10 mouse cellular contexts compared by ENCODE assay signal in genomic region chr16:64166676-64167407, GRCm38 (mm10).
A peak's percentile ranks its signal among the peaks of the same experiment; 100 is the strongest.
DNase-seq lines count a peak whose midpoint lies in the region; ATAC-seq and TF ChIP-seq lines count a peak whose summit lies in the region.
"Had no signal": no experiment of that assay in that cellular context is flagged by ENCODE, and none has a peak within 500 bp of the region (broad histone marks: within the 10 kb centered on the region; RNA-seq: fewer than 3 reads in every experiment).

No protein-coding gene starts in this region.

- DNase-seq in embryonic facial prominence, embryonic 14.5 days (ENCODE audit: low spot score): peak; percentile 34
- DNase-seq in embryonic facial prominence, embryonic 10.5 days (ENCODE audit: low spot score): no peak
- peak; percentile 3 to 7 for DNase-seq in left cerebral cortex, postnatal 14 days (ENCODE audit: low spot score in 2 of 2)
- no peak for DNase-seq in left cerebral cortex, adult 9 months (ENCODE audit: low spot score in 2 of 2)
- DNase-seq in stomach, postnatal 0 days (ENCODE audit: low spot score): no peak
- DNase-seq in spleen, postnatal 10 days (ENCODE audit: low spot score in 2 of 2): no peak
- no peak for DNase-seq in gastrocnemius, adult 2 months
- DNase-seq: B cell, adult 2 months had no signal

- H3K27me3 ChIP-seq in embryonic facial prominence, embryonic 14.5 days (replicated peaks; ENCODE audit: control insufficient read depth, insufficient read depth, low read length): no peaks in the 10 kb centered on the region
- no peaks in the 10 kb centered on the region for H3K27me3 ChIP-seq in embryonic facial prominence, embryonic 10.5 days (replicated peaks; ENCODE audit: low read depth, poor library complexity, severe bottlenecking)
- no peaks in the 10 kb centered on the region for H3K27me3 ChIP-seq in stomach, embryonic 14.5 days (ENCODE audit: control insufficient read depth, insufficient read depth, low read length)
- H3K27me3 ChIP-seq in stomach, postnatal 0 days (ENCODE audit: control insufficient read depth, insufficient read depth, low read length): no peaks in the 10 kb centered on the region
- H3K27me3 ChIP-seq: liver, embryonic 12.5 days had no signal

- H3K36me3 ChIP-seq in embryonic facial prominence, embryonic 14.5 days (ENCODE audit: control insufficient read depth, insufficient read depth, low read length): no peaks in the 10 kb centered on the region
- no peaks in the 10 kb centered on the region for H3K36me3 ChIP-seq in embryonic facial prominence, embryonic 10.5 days (replicated peaks)
- H3K36me3 ChIP-seq in stomach, embryonic 14.5 days (ENCODE audit: control insufficient read depth, insufficient read depth, low read length): no peaks in the 10 kb centered on the region
- no peaks in the 10 kb centered on the region for H3K36me3 ChIP-seq in stomach, postnatal 0 days (ENCODE audit: control insufficient read depth, insufficient read depth, low read length)
- H3K36me3 ChIP-seq: liver, embryonic 12.5 days had no signal

- no peaks in the 10 kb centered on the region for H3K9me3 ChIP-seq in embryonic facial prominence, embryonic 14.5 days (ENCODE audit: control insufficient read depth, low read length)
- no peaks in the 10 kb centered on the region for H3K9me3 ChIP-seq in embryonic facial prominence, embryonic 10.5 days
- H3K9me3 ChIP-seq in stomach, embryonic 14.5 days (ENCODE audit: control insufficient read depth, low read depth, low read length): no peaks in the 10 kb centered on the region
- no peaks in the 10 kb centered on the region for H3K9me3 ChIP-seq in stomach, postnatal 0 days (ENCODE audit: control insufficient read depth, low read length)
- H3K9me3 ChIP-seq: liver, embryonic 12.5 days had no signal

- WGBS in embryonic facial prominence, embryonic 14.5 days: 42% methylated on average over 8 of the region's 8 CpGs
- WGBS in embryonic facial prominence, embryonic 10.5 days: 42% methylated on average over 8 of the region's 8 CpGs
- WGBS in stomach, embryonic 14.5 days: 42% methylated on average over 8 of the region's 8 CpGs
- WGBS in stomach, postnatal 0 days: 29% methylated on average over 8 of the region's 8 CpGs

- no peak overlapping the region for H3K9ac ChIP-seq in embryonic facial prominence, embryonic 14.5 days (ENCODE audit: low read depth, low read length)
- H3K9ac ChIP-seq in stomach, embryonic 14.5 days (replicated peaks; ENCODE audit: low read depth, low read length): no peak overlapping the region
- no peak overlapping the region for H3K9ac ChIP-seq in stomach, postnatal 0 days (ENCODE audit: low read length)
- H3K9ac ChIP-seq: liver, embryonic 12.5 days had no signal

- H3K4me2 ChIP-seq in embryonic facial prominence, embryonic 14.5 days (ENCODE audit: low read depth, low read length): no peak overlapping the region
- H3K4me2 ChIP-seq in stomach, embryonic 14.5 days (replicated peaks; ENCODE audit: low read depth, low read length): no peak overlapping the region
- no peak overlapping the region for H3K4me2 ChIP-seq in stomach, postnatal 0 days (replicated peaks; ENCODE audit: low read depth)
- H3K4me2 ChIP-seq: liver, embryonic 12.5 days had no signal

- no peak for ATAC-seq in embryonic facial prominence, embryonic 14.5 days (ENCODE audit: low read depth)
- peak; percentile 53; the same call in 1 of the 2 replicates for ATAC-seq in stomach, embryonic 14.5 days (ENCODE audit: insufficient number of reproducible peaks, insufficient read depth, low FRiP score, low read depth)
- no peak for ATAC-seq in stomach, postnatal 0 days (ENCODE audit: low FRiP score, low TSS enrichment)
- ATAC-seq: liver, embryonic 12.5 days had no signal

- TF ChIP-seq CTCF in stomach, postnatal 0 days (IDR thresholded peaks at IDR 0.05; ENCODE audit: low read depth): no peak
- no peak for TF ChIP-seq CTCF in gastrocnemius, adult 2 months (IDR thresholded peaks at IDR 0.05)

- intact Hi-C loops in left cerebral cortex, postnatal 14 days (cut with DNase I): no loop called here
- intact Hi-C loops in gastrocnemius, adult 2 months (cut with DNase I): no loop called here

- H3K27ac ChIP-seq in embryonic facial prominence, embryonic 14.5 days (replicated peaks; ENCODE audit: low read depth, low read length): no peak overlapping the region
- no peak overlapping the region for H3K27ac ChIP-seq in embryonic facial prominence, embryonic 10.5 days (replicated peaks)
- H3K27ac ChIP-seq in stomach, embryonic 14.5 days (ENCODE audit: low read length): peak overlapping the region; percentile 63
- H3K27ac ChIP-seq in stomach, postnatal 0 days (replicated peaks): no peak overlapping the region
- H3K27ac ChIP-seq in gastrocnemius, adult 2 months: no peak overlapping the region
- H3K27ac ChIP-seq: liver, embryonic 12.5 days had no signal

- H3K4me1 ChIP-seq in embryonic facial prominence, embryonic 14.5 days (ENCODE audit: control insufficient read depth, insufficient read depth, low read length): no peaks in the 10 kb centered on the region
- H3K4me1 ChIP-seq in embryonic facial prominence, embryonic 10.5 days: peaks cover 7% of the 10 kb centered on the region; the same call in 1 of the 2 replicates
- no peaks in the 10 kb centered on the region; the same call in 1 of the 2 replicates for H3K4me1 ChIP-seq in stomach, embryonic 14.5 days (ENCODE audit: control insufficient read depth, insufficient read depth, low read length)
- no peaks in the 10 kb centered on the region for H3K4me1 ChIP-seq in stomach, postnatal 0 days (replicated peaks; ENCODE audit: control insufficient read depth, insufficient read depth)
- H3K4me1 ChIP-seq: liver, embryonic 12.5 days had no signal

- H3K4me3 ChIP-seq in embryonic facial prominence, embryonic 14.5 days (ENCODE audit: low read depth, low read length): no peak overlapping the region
- H3K4me3 ChIP-seq in embryonic facial prominence, embryonic 10.5 days: no peak overlapping the region
- no peak overlapping the region for H3K4me3 ChIP-seq in stomach, embryonic 14.5 days (ENCODE audit: low read depth, low read length)
- H3K4me3 ChIP-seq in stomach, postnatal 0 days (ENCODE audit: low read depth, low read length): no peak overlapping the region
- no peak overlapping the region for H3K4me3 ChIP-seq in gastrocnemius, adult 2 months
- H3K4me3 ChIP-seq: liver, embryonic 12.5 days had no signal

- TF ChIP-seq EP300 in stomach, postnatal 0 days (optimal IDR thresholded peaks at IDR 0.05): no peak

Comparison
In these comparisons a context has a peak if more than half of its experiments do, and no peak if none do; other contexts are left out.
1. DNase-seq: peak in embryonic facial prominence, embryonic 14.5 days (single experiment) and left cerebral cortex, postnatal 14 days (2 of 2); none in embryonic facial prominence, embryonic 10.5 days (single experiment), left cerebral cortex, adult 9 months (0 of 2), stomach, postnatal 0 days (single experiment), spleen, postnatal 10 days (0 of 2) and gastrocnemius, adult 2 months (single experiment).